Mouse (Mus musculus): ENCODE results near the gene Car11. TPM values are rescaled to one million over a fixed set of nuclear protein-coding genes. Genes with fewer than 3 reads are reported as not detected.
"Not testable (repeated sequence)": the region's sequence is repeated elsewhere in the genome, so short reads cannot be mapped to it uniquely, and the experiment has no call there.

Car11 gene
- polyA plus RNA-seq (2015; fragmentation: Nextera tagmentation; extraction: Ambion mirVana): 0.35 and 0.36 TPM in 2 replicates

GRCm38 (mm10) chr7:45699523-45700141 lies at the start of gene Car11:
Car11 (plus strand) TSS chr7:45699843.
- no peak for DNase-seq (ENCODE audit: low spot score)

DNA sequence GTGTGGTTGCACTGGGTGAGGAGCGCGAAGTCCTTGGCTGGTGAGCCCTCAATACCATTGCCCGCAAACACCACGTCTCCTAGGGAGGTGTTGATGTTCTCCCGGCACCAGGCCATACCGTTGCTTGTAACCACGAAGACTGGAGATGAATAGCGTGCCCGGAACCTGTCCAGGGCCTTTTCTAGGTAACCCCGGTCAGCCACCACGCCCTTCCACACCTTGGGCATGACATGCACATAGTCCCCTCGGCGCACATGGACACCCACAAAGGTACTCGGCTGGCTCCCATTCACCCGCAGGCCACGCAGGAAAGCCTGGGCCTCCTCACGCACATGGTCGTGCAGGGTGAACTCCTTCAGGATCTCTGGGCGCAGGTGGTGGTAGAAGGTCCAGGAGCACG lies 49.2 kb upstream of the Car11 start:
- not testable (repeated sequence) for DNase-seq (ENCODE audit: low spot score)

DNA sequence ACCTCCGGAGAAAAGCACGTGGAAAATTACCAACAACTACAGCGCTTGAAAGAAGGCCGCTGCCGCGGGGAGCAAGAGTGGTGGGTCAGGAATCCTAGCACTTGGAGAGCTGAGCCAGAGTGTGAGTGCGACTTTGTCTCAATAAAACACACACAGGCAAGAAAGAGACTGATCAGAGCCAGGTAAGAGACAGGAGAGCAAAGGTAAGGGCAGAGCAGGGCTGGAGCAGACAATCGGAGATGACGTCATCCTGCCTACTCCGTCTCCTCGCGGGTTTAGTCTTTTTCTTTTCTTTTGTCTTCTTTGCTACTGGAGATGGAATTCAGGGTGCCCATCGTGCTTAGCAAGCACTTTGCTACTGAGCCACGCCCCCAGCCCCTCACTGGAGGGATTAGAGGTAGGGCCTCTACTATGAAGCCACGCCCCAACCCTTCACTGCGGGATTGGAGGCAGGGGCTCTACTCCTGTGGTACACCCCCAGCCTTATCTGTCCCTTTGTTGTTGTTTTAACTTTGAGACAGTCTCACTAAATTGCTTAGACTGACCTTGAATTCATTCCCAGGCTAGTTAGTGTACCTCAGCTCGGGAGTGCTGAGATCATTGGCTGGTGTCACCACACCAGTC lies 45.1 kb upstream of the Car11 start:
- DNase-seq (ENCODE audit: low spot score): no peak

GRCm38 (mm10) chr7:45660746-45661478 lies 38.7 kb upstream of the Car11 start:
- no peak for DNase-seq (ENCODE audit: low spot score)

- DNase-seq (ENCODE audit: low spot score): not testable (repeated sequence)
Measured at GRCm38 (mm10) chr7:45661702-45662101, 37.9 kb upstream of the Car11 start.

GRCm38 (mm10) chr7:45665303-45666138 lies 34.1 kb upstream of the Car11 start:
- no peak for DNase-seq (ENCODE audit: low spot score)

- DNase-seq (ENCODE audit: low spot score): no peak
Measured at GRCm38 (mm10) chr7:45666161-45666560, 33.5 kb upstream of the Car11 start, which contains the start of gene Fut2. Fut2 (minus strand) TSS chr7:45666394.

DNA sequence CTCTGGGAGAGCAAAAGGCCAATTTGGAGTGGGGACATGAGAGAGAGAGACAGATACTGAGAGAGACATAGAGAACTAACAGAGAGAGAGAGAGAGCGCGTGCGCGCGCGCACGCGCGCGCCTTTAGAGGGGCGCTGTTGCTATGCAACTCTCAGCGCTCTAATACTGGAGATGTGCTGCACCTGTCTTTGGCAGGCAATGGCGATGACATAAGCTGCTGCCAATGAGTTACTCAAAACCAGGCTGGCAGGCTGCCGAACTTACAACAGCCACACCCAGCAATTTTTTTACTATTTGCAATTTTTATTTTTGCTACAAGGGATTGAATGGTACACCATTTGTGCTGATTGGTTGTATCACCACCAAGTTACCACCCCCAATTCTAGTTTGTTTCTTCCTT lies 31.9 kb upstream of the Car11 start:
- no peak for DNase-seq (ENCODE audit: low spot score)

GRCm38 (mm10) chr7:45668921-45669320 lies 30.7 kb upstream of the Car11 start:
- no peak for DNase-seq (ENCODE audit: low spot score)

DNA sequence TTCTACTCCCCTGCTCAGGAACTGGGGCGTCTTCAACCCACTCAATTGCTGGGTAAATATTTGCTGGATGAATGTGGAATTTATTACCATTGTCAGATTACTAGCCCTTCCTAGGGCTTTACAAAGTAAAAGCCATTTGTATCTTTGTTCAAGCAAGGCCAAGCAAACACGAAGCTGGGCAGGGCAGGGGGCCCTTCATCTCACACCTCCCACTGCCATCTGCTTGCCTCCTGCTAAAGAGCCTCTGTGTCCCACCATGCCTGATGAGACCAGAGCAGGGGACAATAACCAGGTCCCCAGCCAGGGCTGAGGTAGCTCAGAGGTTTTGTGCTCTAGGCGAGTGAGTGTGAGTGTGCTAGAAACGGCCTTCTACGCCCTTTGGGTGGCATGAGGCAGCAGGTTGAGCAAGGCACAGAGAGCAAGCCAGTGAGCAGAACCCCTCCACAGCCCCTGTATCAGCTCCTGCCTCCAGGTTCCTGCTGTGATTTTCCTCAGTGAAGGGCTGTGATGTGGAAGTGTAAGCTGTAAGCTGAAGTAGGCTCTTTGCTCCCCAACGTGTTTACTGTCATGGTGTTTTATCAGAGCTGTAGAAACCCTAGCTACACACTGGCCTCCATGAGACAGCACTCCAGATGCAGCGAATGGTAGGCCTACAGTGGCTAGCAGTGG lies 21.9 kb upstream of the Car11 start:
- no peak for DNase-seq (ENCODE audit: low spot score)

DNA sequence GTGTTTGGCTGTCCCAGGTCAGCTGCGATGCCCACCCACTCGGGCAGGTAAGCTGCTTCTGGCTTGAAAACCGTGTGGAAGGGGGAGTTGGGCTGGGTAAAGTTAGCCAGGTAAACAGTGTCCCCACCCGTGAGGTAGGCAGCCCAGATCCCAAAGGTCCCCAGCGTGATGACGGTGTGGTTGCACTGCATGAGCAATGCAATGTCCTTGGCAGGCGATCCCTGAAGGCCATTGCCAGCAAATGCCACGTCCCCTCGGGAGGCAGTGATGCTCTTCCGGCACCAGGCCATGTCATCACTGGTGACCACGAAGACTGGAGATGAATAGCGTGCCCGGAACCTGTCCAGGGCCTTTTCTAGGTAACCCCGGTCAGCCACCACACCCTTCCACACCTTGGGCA lies 21.1 kb upstream of the Car11 start:
- no peak for DNase-seq (ENCODE audit: low spot score)

- DNase-seq (ENCODE audit: low spot score): no peak
Measured at GRCm38 (mm10) chr7:45679966-45680621, 19.5 kb upstream of the Car11 start.

DNA sequence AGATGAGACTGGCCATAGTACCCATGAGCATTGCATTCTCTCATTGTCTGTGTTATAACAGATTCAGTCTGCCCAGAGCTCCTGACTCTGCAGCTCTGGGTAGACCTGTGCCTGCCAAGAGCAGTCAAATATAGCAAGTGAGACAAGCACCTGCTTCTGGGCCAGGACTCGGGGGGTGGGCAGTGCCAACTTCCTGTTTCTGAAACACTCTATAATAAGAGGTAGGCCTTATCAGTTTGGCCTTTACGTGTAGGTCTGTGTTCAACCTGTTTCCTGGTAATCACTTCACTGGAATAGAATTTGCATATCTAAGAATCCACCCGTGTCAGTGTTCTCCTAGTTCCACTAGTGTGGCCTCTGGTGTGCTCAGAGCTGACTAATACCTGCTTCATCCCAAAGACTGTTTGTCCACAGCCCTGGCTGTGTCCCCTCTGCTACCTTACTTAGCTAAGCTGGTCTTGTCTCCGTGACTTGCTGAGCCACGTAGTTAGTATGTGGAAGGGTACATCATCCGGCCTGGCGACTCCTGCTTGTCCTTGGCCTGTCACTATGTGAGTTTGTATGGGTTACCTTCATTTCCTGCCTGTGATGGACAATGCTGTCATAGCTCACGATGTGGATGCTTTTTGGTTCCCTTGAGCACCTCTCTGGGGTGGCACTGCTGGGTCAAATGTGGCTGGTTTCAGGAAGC lies 18.5 kb upstream of the Car11 start:
- DNase-seq (ENCODE audit: low spot score): peak; percentile 40

- DNase-seq (ENCODE audit: low spot score): peak; percentile 90
Measured at GRCm38 (mm10) chr7:45682144-45683126, 17.2 kb upstream of the Car11 start.

GRCm38 (mm10) chr7:45683396-45684050 lies 16.1 kb upstream of the Car11 start, which contains the start of gene Ntn5:
Ntn5 (plus strand) TSS chr7:45684022.
- peak; percentile 14 for DNase-seq (ENCODE audit: low spot score)

DNA sequence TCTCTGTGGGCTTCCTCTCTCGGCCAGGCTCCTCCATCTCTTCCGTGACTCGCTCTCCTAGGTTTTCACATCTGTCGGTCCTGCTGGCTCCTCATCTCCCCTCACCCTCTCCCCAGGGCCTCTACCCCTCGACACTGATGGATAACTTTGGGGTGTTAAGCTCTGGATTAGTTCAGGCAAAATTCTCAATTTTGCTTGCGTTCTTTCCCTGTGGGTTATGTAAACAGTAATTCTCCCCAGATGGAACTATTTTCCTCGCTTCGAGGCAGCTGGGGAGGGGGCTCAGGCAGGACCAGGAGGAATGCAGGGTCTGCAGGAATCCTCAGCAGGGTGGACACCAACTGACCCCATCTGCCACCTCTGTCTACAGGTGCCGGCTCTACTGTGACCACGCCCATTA lies 13.8 kb upstream of the Car11 start:
- no peak for DNase-seq (ENCODE audit: low spot score)

DNA sequence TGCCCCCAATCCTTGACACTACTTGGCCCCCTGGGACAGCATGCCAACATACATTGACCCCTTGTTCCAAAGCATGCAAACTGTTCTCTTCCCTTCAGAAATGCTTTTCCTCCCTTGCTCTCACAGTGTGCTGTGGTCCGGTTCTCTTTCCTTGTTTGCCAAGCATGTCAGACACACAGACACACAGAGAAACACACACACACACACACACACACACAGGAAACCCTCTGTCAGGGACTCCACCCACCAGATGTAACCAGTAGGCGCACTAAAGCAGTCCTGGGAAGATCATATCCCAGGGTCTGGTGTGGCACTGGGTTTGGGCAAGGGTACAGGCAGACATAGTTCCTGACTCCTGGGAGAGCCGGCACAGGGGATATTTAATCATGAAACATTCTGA lies 12.8 kb upstream of the Car11 start:
- DNase-seq (ENCODE audit: low spot score): no peak

DNA sequence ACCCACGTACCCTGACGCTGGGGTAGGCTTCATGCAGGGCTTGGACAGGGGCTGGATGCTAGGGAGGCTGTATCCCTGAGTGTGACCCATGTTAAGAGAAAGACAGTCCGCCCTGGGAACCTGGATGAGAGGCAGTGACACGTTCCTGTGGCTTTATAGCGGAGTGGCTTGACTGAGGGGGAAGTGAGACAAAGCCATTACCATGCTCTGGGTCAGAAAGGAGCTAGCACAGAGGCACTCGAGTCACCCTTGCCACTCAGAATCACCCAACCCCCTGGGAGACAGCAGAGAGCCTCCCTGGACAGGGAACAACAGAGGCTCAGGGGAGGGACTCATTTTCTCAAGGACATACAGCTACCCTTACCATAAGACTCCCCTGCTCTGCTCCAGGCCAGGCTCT lies 10.5 kb upstream of the Car11 start:
- no peak for DNase-seq (ENCODE audit: low spot score)

All from thymus, postnatal 0 days (tissue).